13 mouse cellular contexts compared by ENCODE assay signal in the genomic region with DNA sequence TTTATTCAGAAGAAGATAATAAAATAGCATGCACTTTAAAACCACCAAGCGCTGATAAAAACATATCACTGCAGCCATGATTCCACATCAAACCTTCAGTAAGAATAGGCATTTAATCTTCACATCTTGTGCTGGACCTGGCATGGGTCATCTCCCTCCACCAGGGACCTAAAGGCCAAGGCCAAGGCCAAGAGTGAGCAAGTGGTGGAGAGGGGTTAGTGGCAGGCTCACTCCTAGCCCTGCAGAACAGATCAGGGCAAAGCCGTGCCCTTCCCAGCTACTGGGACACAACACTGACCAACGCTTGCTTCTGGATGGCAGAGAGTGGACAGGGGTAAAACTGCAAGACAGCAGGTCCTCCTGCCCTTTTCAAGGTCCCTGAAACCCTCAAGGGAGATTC. TPM values are rescaled to one million over a fixed set of nuclear protein-coding genes. Genes with fewer than 3 reads are reported as not detected.
DNase-seq lines count a peak whose midpoint lies in the region; ATAC-seq and TF ChIP-seq lines count a peak whose summit lies in the region.
"Had no signal": no experiment of that assay in that cellular context is flagged by ENCODE, and none has a peak within 500 bp of the region (broad histone marks: within the 10 kb centered on the region; RNA-seq: fewer than 3 reads in every experiment).

No protein-coding gene starts in this region.

- peaks cover 26% of the 10 kb centered on the region for H3K4me1 ChIP-seq in lung, embryonic 16.5 days (replicated peaks; ENCODE audit: control insufficient read depth, insufficient read depth, low read length)
- peaks cover 40% of the 10 kb centered on the region for H3K4me1 ChIP-seq in embryonic facial prominence, embryonic 10.5 days
- peaks cover 11% of the 10 kb centered on the region; the same call in 1 of the 2 replicates for H3K4me1 ChIP-seq in stomach, embryonic 14.5 days (ENCODE audit: control insufficient read depth, insufficient read depth, low read length)
- no peaks in the 10 kb centered on the region; the same call in 1 of the 2 replicates for H3K4me1 ChIP-seq in intestine, postnatal 0 days (replicated peaks; ENCODE audit: control insufficient read depth, insufficient read depth, low read length)

- WGBS in lung, embryonic 16.5 days: 82% methylated on average over 3 of the region's 3 CpGs
- 88% methylated on average over 3 of the region's 3 CpGs for WGBS in embryonic facial prominence, embryonic 10.5 days
- 90% methylated on average over 3 of the region's 3 CpGs for whole genome bisulfite sequencing in stomach, embryonic 14.5 days
- 94% methylated on average over 3 of the region's 3 CpGs for WGBS in intestine, postnatal 0 days

- no peak for ATAC-seq in lung, embryonic 16.5 days (ENCODE audit: low read depth)
- no peak for ATAC-seq in stomach, embryonic 14.5 days (ENCODE audit: insufficient number of reproducible peaks, insufficient read depth, low FRiP score, low read depth)
- no peak for ATAC-seq in intestine, postnatal 0 days
- ATAC-seq: liver, embryonic 12.5 days had no signal

- no peak overlapping the region for H3K4me3 ChIP-seq in gastrocnemius, adult 2 months
- H3K4me3 ChIP-seq in lung, embryonic 16.5 days (ENCODE audit: low read length): no peak overlapping the region
- H3K4me3 ChIP-seq in embryonic facial prominence, embryonic 10.5 days: 0 out of 2 replicates have a peak overlapping the region, but pooled peaks have one; percentile 90
- H3K4me3 ChIP-seq in stomach, embryonic 14.5 days (ENCODE audit: low read depth, low read length): no peak overlapping the region
- no peak overlapping the region for H3K4me3 ChIP-seq in intestine, postnatal 0 days (ENCODE audit: low read depth, low read length)
- H3K4me3 ChIP-seq: liver, embryonic 12.5 days had no signal

- intact Hi-C loops in gastrocnemius, adult 2 months (cut with DNase I): no loop called here

- DNase-seq in gastrocnemius, adult 2 months: no peak
- DNase-seq in gastrocnemius, adult 8-10 months (ENCODE audit: low spot score in 2 of 2): no peak
- DNase-seq in lung, postnatal 25 days (ENCODE audit: low spot score): no peak
- no peak for DNase-seq in embryonic facial prominence, embryonic 10.5 days (ENCODE audit: low spot score)
- DNase-seq: right cerebral cortex, adult 18-20 months had no signal

- no peak overlapping the region for H3K9ac ChIP-seq in lung, embryonic 16.5 days (ENCODE audit: low read length)
- H3K9ac ChIP-seq in stomach, embryonic 14.5 days (replicated peaks; ENCODE audit: low read depth, low read length): no peak overlapping the region
- H3K9ac ChIP-seq in intestine, postnatal 0 days (ENCODE audit: low read depth, low read length): no peak overlapping the region
- H3K9ac ChIP-seq: liver, embryonic 12.5 days had no signal

- no peaks in the 10 kb centered on the region for H3K27me3 ChIP-seq in lung, embryonic 16.5 days (ENCODE audit: control insufficient read depth, insufficient read depth, low read depth, low read length)
- no peaks in the 10 kb centered on the region; the same call in 1 of the 2 replicates for H3K27me3 ChIP-seq in embryonic facial prominence, embryonic 10.5 days (replicated peaks; ENCODE audit: low read depth, poor library complexity, severe bottlenecking)
- H3K27me3 ChIP-seq in stomach, embryonic 14.5 days (ENCODE audit: control insufficient read depth, insufficient read depth, low read length): no peaks in the 10 kb centered on the region
- H3K27me3 ChIP-seq in intestine, postnatal 0 days (replicated peaks; ENCODE audit: control insufficient read depth, insufficient read depth, low read length): no peaks in the 10 kb centered on the region
- H3K27me3 ChIP-seq: neural tube, embryonic 12.5 days; Patski had no signal

- TF ChIP-seq CTCF in gastrocnemius, adult 2 months (IDR thresholded peaks at IDR 0.05): no peak
- no peak for TF ChIP-seq CTCF in intestine, postnatal 0 days (IDR thresholded peaks at IDR 0.05; ENCODE audit: low read depth)

- no peak overlapping the region for H3K4me2 ChIP-seq in lung, embryonic 16.5 days (ENCODE audit: low read depth, low read length)
- H3K4me2 ChIP-seq in stomach, embryonic 14.5 days (replicated peaks; ENCODE audit: low read depth, low read length): no peak overlapping the region
- H3K4me2 ChIP-seq in intestine, postnatal 0 days (replicated peaks; ENCODE audit: low read depth): no peak overlapping the region
- H3K4me2 ChIP-seq: liver, embryonic 12.5 days had no signal

- 0 out of 2 replicates have a peak overlapping the region, but pooled peaks have one; percentile 3 for H3K27ac ChIP-seq in gastrocnemius, adult 2 months
- H3K27ac ChIP-seq in lung, embryonic 16.5 days (ENCODE audit: low read length): peak overlapping the region; percentile 84
- no peak overlapping the region; the same call in 1 of the 2 replicates for H3K27ac ChIP-seq in embryonic facial prominence, embryonic 10.5 days (replicated peaks)
- peak overlapping the region; percentile 61; the same call in 1 of the 2 replicates for H3K27ac ChIP-seq in stomach, embryonic 14.5 days (ENCODE audit: low read length)
- H3K27ac ChIP-seq in intestine, postnatal 0 days (ENCODE audit: low read depth, low read length): no peak overlapping the region
- H3K27ac ChIP-seq: liver, embryonic 12.5 days; neural tube, embryonic 12.5 days had no signal

- H3K9me3 ChIP-seq in lung, embryonic 16.5 days (ENCODE audit: control insufficient read depth, low read length): no peaks in the 10 kb centered on the region
- no peaks in the 10 kb centered on the region for H3K9me3 ChIP-seq in embryonic facial prominence, embryonic 10.5 days
- H3K9me3 ChIP-seq in stomach, embryonic 14.5 days (ENCODE audit: control insufficient read depth, low read depth, low read length): no peaks in the 10 kb centered on the region
- no peaks in the 10 kb centered on the region for H3K9me3 ChIP-seq in intestine, postnatal 0 days (ENCODE audit: control insufficient read depth)
- H3K9me3 ChIP-seq: liver, embryonic 12.5 days; neural tube, embryonic 12.5 days had no signal

- peaks cover 35% of the 10 kb centered on the region for H3K36me3 ChIP-seq in lung, embryonic 16.5 days (ENCODE audit: control insufficient read depth, insufficient read depth, low read length)
- peaks cover 68% of the 10 kb centered on the region for H3K36me3 ChIP-seq in embryonic facial prominence, embryonic 10.5 days (replicated peaks)
- H3K36me3 ChIP-seq in stomach, embryonic 14.5 days (ENCODE audit: control insufficient read depth, insufficient read depth, low read length): peaks cover 43% of the 10 kb centered on the region
- H3K36me3 ChIP-seq in intestine, postnatal 0 days (ENCODE audit: control insufficient read depth, insufficient read depth): peaks cover 34% of the 10 kb centered on the region

RNA-seq across cellular contexts. Expression of a gene that starts 0.9 kb away (rescaled TPM):
- total RNA-seq in gastrocnemius, adult 2 months (2021): 1 to 10 TPM; 2.8 to 7.2 TPM
- total RNA-seq in gastrocnemius, adult 8-10 months (2022): 1 to 10 TPM; 2.7 to 4.3 (median 3.4) TPM
- polyA plus RNA-seq in lung, embryonic 16.5 days (2015; fragmentation: Nextera tagmentation; extraction: Ambion mirVana): 66.5 and 71.7 TPM in 2 replicates
- 139 and 142 TPM in 2 replicates for polyA plus RNA-seq in embryonic facial prominence, embryonic 10.5 days (2016; fragmentation: Nextera tagmentation; extraction: Ambion mirVana)
- polyA plus RNA-seq in stomach, embryonic 14.5 days (2014; fragmentation: Nextera tagmentation; extraction: Ambion mirVana): 59.3 and 63.2 TPM in 2 replicates
- polyA plus RNA-seq in intestine, postnatal 0 days (2015; fragmentation: Nextera tagmentation; extraction: Ambion mirVana): 7.1 and 7.5 TPM in 2 replicates
- total RNA-seq: megakaryocyte progenitor cell, adult 5-6 weeks had no signal

RNA-seq across cellular contexts. Expression of a gene that starts 11.1 kb away (rescaled TPM):
- total RNA-seq in gastrocnemius, adult 2 months (2021): 100 to 1,000 TPM; 227 to 255 TPM
- total RNA-seq in gastrocnemius, adult 8-10 months (2022): 100 to 1,000 TPM; 228 to 296 (median 253) TPM
- 145 and 147 TPM in 2 replicates for polyA plus RNA-seq in lung, embryonic 16.5 days (2015; fragmentation: Nextera tagmentation; extraction: Ambion mirVana)
- 60.8 and 63.7 TPM in 2 replicates for polyA plus RNA-seq in embryonic facial prominence, embryonic 10.5 days (2016; fragmentation: Nextera tagmentation; extraction: Ambion mirVana)
- polyA plus RNA-seq in stomach, embryonic 14.5 days (2014; fragmentation: Nextera tagmentation; extraction: Ambion mirVana): 132 and 137 TPM in 2 replicates
- 35.8 and 36.2 TPM in 2 replicates for polyA plus RNA-seq in intestine, postnatal 0 days (2015; fragmentation: Nextera tagmentation; extraction: Ambion mirVana)

RNA-seq across cellular contexts. Expression of a gene that starts 24.4 kb away (rescaled TPM):
- total RNA-seq in gastrocnemius, adult 2 months (2021): 100 to 1,000 TPM; 150 to 184 TPM
- total RNA-seq in gastrocnemius, adult 8-10 months (2022): 100 to 1,000 TPM; 151 to 188 (median 167) TPM
- polyA plus RNA-seq in lung, embryonic 16.5 days (2015; fragmentation: Nextera tagmentation; extraction: Ambion mirVana): 33.0 and 34.4 TPM in 2 replicates
- 38.9 and 42.0 TPM in 2 replicates for polyA plus RNA-seq in embryonic facial prominence, embryonic 10.5 days (2016; fragmentation: Nextera tagmentation; extraction: Ambion mirVana)
- 47.9 and 49.9 TPM in 2 replicates for polyA plus RNA-seq in stomach, embryonic 14.5 days (2014; fragmentation: Nextera tagmentation; extraction: Ambion mirVana)
- 20.3 and 24.6 TPM in 2 replicates for polyA plus RNA-seq in intestine, postnatal 0 days (2015; fragmentation: Nextera tagmentation; extraction: Ambion mirVana)

RNA-seq across cellular contexts. Expression of a gene that starts 31.1 kb away (rescaled TPM):
- under 1 TPM; 0.31 to 0.53 TPM for total RNA-seq in gastrocnemius, adult 2 months (2021)
- under 1 TPM; 0.08 to 0.45 (median 0.22) TPM for total RNA-seq in gastrocnemius, adult 8-10 months (2022)
- polyA plus RNA-seq in lung, embryonic 16.5 days (2015; fragmentation: Nextera tagmentation; extraction: Ambion mirVana): 0.50 and 0.83 TPM in 2 replicates
- 0.43 and 0.77 TPM in 2 replicates for polyA plus RNA-seq in embryonic facial prominence, embryonic 10.5 days (2016; fragmentation: Nextera tagmentation; extraction: Ambion mirVana)
- 0.45 and 0.52 TPM in 2 replicates for polyA plus RNA-seq in stomach, embryonic 14.5 days (2014; fragmentation: Nextera tagmentation; extraction: Ambion mirVana)
- 0.93 and 0.94 TPM in 2 replicates for polyA plus RNA-seq in intestine, postnatal 0 days (2015; fragmentation: Nextera tagmentation; extraction: Ambion mirVana)

RNA-seq across cellular contexts. Expression of a gene that starts 40.8 kb away (rescaled TPM):
- not detected for total RNA-seq in gastrocnemius, adult 2 months (2021)
- not detected for total RNA-seq in gastrocnemius, adult 8-10 months (2022)
- polyA plus RNA-seq in lung, embryonic 16.5 days (2015; fragmentation: Nextera tagmentation; extraction: Ambion mirVana): 0.10 and 0.55 TPM in 2 replicates
- polyA plus RNA-seq in embryonic facial prominence, embryonic 10.5 days (2016; fragmentation: Nextera tagmentation; extraction: Ambion mirVana): 0.09 and 0.15 TPM in 2 replicates
- polyA plus RNA-seq in stomach, embryonic 14.5 days (2014; fragmentation: Nextera tagmentation; extraction: Ambion mirVana): 0.58 TPM in 1 of 2 replicates, not detected in the other
- 0.05 TPM in 1 of 2 replicates, not detected in the other for polyA plus RNA-seq in intestine, postnatal 0 days (2015; fragmentation: Nextera tagmentation; extraction: Ambion mirVana)
- polyA plus RNA-seq: embryonic facial prominence, embryonic 11.5 days; liver, embryonic 12.5 days; neural tube, embryonic 12.5 days had no signal

Comparison
In these comparisons a context has a peak if more than half of its experiments do, and no peak if none do; other contexts are left out.
1. H3K27ac ChIP-seq: peak in gastrocnemius, adult 2 months (single experiment), lung, embryonic 16.5 days (single experiment) and stomach, embryonic 14.5 days (single experiment); none in embryonic facial prominence, embryonic 10.5 days (single experiment) and intestine, postnatal 0 days (single experiment).